Mouse (Mus musculus): ENCODE results near the gene Olfr231.
A peak's percentile ranks its signal among the peaks of the same experiment; 100 is the strongest.

Gene Olfr231

GRCm38 (mm10) chr1:174121062-174121461 lies at the start of gene Olfr231:
Gene Olfr231, minus strand, starts transcription at chr1:174121162.
- DNase-seq: no peak

GRCm38 (mm10) chr1:174169024-174169423 lies 48.1 kb upstream of the Olfr231 start:
- DNase-seq: peak in 1 of 2 experiments; percentile 2

GRCm38 (mm10) chr1:174159095-174159494 lies 38.1 kb upstream of the Olfr231 start:
- DNase-seq: no peak

GRCm38 (mm10) chr1:174158512-174158911 lies 37.5 kb upstream of the Olfr231 start:
- no peak for DNase-seq

- DNase-seq: no peak
Observed at GRCm38 (mm10) chr1:174157622-174158021, 36.7 kb upstream of the Olfr231 start.

GRCm38 (mm10) chr1:174155333-174155732 lies 34.4 kb upstream of the Olfr231 start, which contains the start of gene Olfr420:
Gene Olfr420, plus strand, starts transcription at chr1:174155633.
- DNase-seq: no peak

- DNase-seq: no peak
Observed at GRCm38 (mm10) chr1:174149289-174149688, 28.3 kb upstream of the Olfr231 start.

- no peak for DNase-seq
Observed at GRCm38 (mm10) chr1:174146696-174147095, 25.7 kb upstream of the Olfr231 start.

- DNase-seq: no peak
Observed at GRCm38 (mm10) chr1:174141384-174141783, 20.4 kb upstream of the Olfr231 start.

GRCm38 (mm10) chr1:174131999-174132398 lies 11.0 kb upstream of the Olfr231 start:
- DNase-seq: no peak

- no peak for DNase-seq
Observed at GRCm38 (mm10) chr1:174131217-174131616, 10.3 kb upstream of the Olfr231 start, which contains the start of gene Olfr424. Gene Olfr424, plus strand, starts transcription at chr1:174131517.

- DNase-seq: no peak
Observed at GRCm38 (mm10) chr1:174103735-174104134, 17.2 kb downstream of the Olfr231 start.

- DNase-seq: no peak
Observed at GRCm38 (mm10) chr1:174096591-174096990, 24.4 kb downstream of the Olfr231 start, which contains the start of gene Olfr427. Gene Olfr427, plus strand, starts transcription at chr1:174096891.

GRCm38 (mm10) chr1:174084031-174084430 lies 36.9 kb downstream of the Olfr231 start, which contains the start of gene Olfr429:
Gene Olfr429, plus strand, starts transcription at chr1:174084331.
- no peak for DNase-seq

GRCm38 (mm10) chr1:174066305-174066704 lies 54.7 kb downstream of the Olfr231 start, which contains the start of gene Olfr430:
Gene Olfr430, plus strand, starts transcription at chr1:174066605.
- DNase-seq: no peak
